Mouse (Mus musculus) intestine, embryonic 14.5 days (tissue): ENCODE results near the gene Vpreb3. TPM values are rescaled to one million over a fixed set of nuclear protein-coding genes. Genes with fewer than 3 reads are reported as not detected.

Source experiments
- ATAC-seq: fragments of 200-750 bp; cut with Nextera tagmentation; replicated peaks from 2 replicates; pipeline ENCODE4 v1.8.0; 2017; ENCODE audit warnings: low read depth, moderate number of reproducible peaks, moderate TSS enrichment, moderate library complexity; ENCODE audit not compliant: low FRiP score, low TSS enrichment
- DNase-seq: peaks from one replicate; pipeline ENCODE4 v3.0.0-alpha.2; 2018; ENCODE audit warnings: low spot score
- H3K27ac ChIP-seq: fragments of 300-500 bp; sonication (generic); 2 replicates; pipeline ENCODE4 v1.5.1; 2014; ENCODE audit warnings: low read depth, mild to moderate bottlenecking, control low read depth
- H3K27me3 ChIP-seq: fragments of 300-500 bp; sonication (generic); replicated peaks from 2 replicates; pipeline ENCODE4 v1.6.1; 2014; ENCODE audit warnings: low read length, control low read depth; ENCODE audit not compliant: control insufficient read depth, insufficient read depth
- H3K36me3 ChIP-seq: fragments of 300-500 bp; sonication (generic); 2 replicates; pipeline ENCODE4 v1.6.1; 2014; ENCODE audit warnings: low read length, control low read depth; ENCODE audit not compliant: control insufficient read depth, insufficient read depth
- H3K4me1 ChIP-seq: fragments of 300-500 bp; sonication (generic); replicated peaks from 2 replicates; pipeline ENCODE4 v1.6.1; 2014; ENCODE audit warnings: low read length, control low read depth, mixed read lengths; ENCODE audit not compliant: control insufficient read depth, insufficient read depth
- H3K4me2 ChIP-seq: fragments of 300-500 bp; sonication (generic); 2 replicates; pipeline ENCODE4 v1.6.1; 2014; ENCODE audit warnings: low read length
- H3K4me3 ChIP-seq: fragments of 300-500 bp; sonication (generic); 2 replicates; pipeline ENCODE4 v1.5.1; 2014; ENCODE audit warnings: low read depth, low read length, control low read depth, mixed read lengths
- H3K9ac ChIP-seq: fragments of 300-500 bp; sonication (generic); 2 replicates; pipeline ENCODE4 v1.6.1; 2014; ENCODE audit warnings: mild to moderate bottlenecking, low read length
- H3K9me3 ChIP-seq: fragments of 300-500 bp; sonication (generic); 2 replicates; pipeline ENCODE4 v1.6.1; 2016; ENCODE audit warnings: low read length, control low read depth; ENCODE audit not compliant: control insufficient read depth
- WGBS: fragments of 180-500 bp; shearing (Covaris S2); extraction: QIAGEN DNeasy Blood & Tissue Kit; methylation state at CpG from one replicate; pipeline ENCODE4 v1.1.7; 2014; 5-methylcytosine and 5-hydroxymethylcytosine counted together
- polyA plus RNA-seq: library from polyadenylated mRNA; unstranded; fragments of >200 nt; fragmentation: Nextera tagmentation; extraction: Ambion mirVana; gene quantifications from 2 replicates; pipeline ENCODE4 v1.2.1, GENCODE M21; 2014

The Vpreb3 gene
- polyA plus RNA-seq, 1 experiment from 2014 or later: not detected

GRCm38 (mm10) chr10:75921726-75922560 lies 20.9 kb upstream of the Vpreb3 start:
- DNase-seq: no peak
- Histone ChIP-seq H3K36me3 (peaks cover 41% of the 10 kb centered on the region), H3K27me3 (no peaks in the 10 kb centered on the region), H3K9ac (peak overlapping the region; percentile 94), H3K27ac (peak overlapping the region; percentile 95), H3K4me1 (peaks cover 28% of the 10 kb centered on the region), H3K4me2 (peak overlapping the region; percentile 78), H3K9me3 (no peaks in the 10 kb centered on the region), H3K4me3 (peak overlapping the region; percentile 97)
- ATAC-seq: peak; percentile 5; the same call in 1 of the 2 replicates
- WGBS: 5% methylated on average over 22 of the region's 22 CpGs

- no peaks in the 10 kb centered on the region for H3K27me3 ChIP-seq
- H3K36me3 ChIP-seq: peaks cover 34% of the 10 kb centered on the region
- H3K4me2 ChIP-seq: no peak overlapping the region
- 64% methylated on average over 2 of the region's 2 CpGs for WGBS
- H3K9ac ChIP-seq: no peak overlapping the region
- peaks cover 19% of the 10 kb centered on the region for H3K4me1 ChIP-seq
- H3K4me3 ChIP-seq: no peak overlapping the region
- no peak for ATAC-seq
- no peak overlapping the region for H3K27ac ChIP-seq
- no peak for DNase-seq
- no peaks in the 10 kb centered on the region for H3K9me3 ChIP-seq
Measured at GRCm38 (mm10) chr10:75924324-75924723, 18.5 kb upstream of the Vpreb3 start.

DNA sequence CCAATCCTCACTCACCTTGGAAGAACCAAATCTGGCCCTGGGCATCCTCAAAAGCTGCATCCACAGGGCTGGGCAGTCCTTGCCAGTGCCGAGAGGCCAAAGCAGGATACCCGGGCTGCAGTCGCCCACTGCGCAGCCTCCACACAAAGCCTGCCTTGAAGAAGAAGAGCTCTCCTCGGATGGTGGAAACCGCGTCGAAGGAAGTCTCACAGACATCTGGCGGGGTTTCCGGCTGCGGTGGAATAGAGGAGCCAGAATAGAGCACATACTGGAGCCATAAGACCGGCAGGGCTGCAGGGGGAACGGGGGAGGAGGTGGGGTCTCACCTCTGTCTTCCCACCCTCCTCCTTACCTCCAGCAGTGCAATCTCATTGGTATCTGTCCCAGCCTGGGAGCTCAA lies 16.5 kb upstream of the Vpreb3 start:
- no peak for ATAC-seq
- no peak overlapping the region for H3K4me2 ChIP-seq
- H3K4me1 ChIP-seq: peaks cover 13% of the 10 kb centered on the region; the same call in 1 of the 2 replicates
- DNase-seq: no peak
- H3K4me3 ChIP-seq: no peak overlapping the region
- no peak overlapping the region for H3K27ac ChIP-seq
- H3K9me3 ChIP-seq: no peaks in the 10 kb centered on the region
- H3K36me3 ChIP-seq: peaks cover 32% of the 10 kb centered on the region
- H3K9ac ChIP-seq: no peak overlapping the region
- 65% methylated on average over 13 of the region's 13 CpGs for WGBS
- no peaks in the 10 kb centered on the region for H3K27me3 ChIP-seq

DNA sequence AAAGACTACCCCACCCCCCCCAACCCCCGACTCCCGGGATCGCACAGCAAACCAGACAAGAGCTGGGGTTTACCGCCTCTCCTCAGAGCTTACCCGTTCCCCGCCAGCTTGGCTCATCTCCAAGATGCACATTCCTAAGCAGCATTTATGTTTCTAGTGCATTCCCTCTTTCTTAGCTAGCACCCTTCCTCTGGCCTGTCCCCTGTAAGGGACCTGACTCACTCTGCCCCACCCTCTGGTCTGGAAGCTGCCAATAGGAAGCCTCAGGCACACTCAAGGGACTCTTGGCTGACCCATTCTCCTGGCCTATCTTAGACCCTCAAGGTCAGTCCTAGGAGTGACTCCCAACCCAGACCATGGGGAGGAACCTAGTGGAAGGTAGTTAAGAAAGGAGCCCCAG lies 12.6 kb upstream of the Vpreb3 start:
- DNase-seq: peak; percentile 60
- peaks cover 12% of the 10 kb centered on the region for H3K4me1 ChIP-seq
- peaks cover 21% of the 10 kb centered on the region for H3K36me3 ChIP-seq
- peak overlapping the region; percentile 92 for H3K4me2 ChIP-seq
- H3K4me3 ChIP-seq: no peak overlapping the region
- H3K9ac ChIP-seq: no peak overlapping the region
- WGBS: 18% methylated on average over 6 of the region's 6 CpGs
- H3K9me3 ChIP-seq: no peaks in the 10 kb centered on the region
- H3K27ac ChIP-seq: no peak overlapping the region
- no peak for ATAC-seq
- 0 out of 2 replicates have a peak, but pooled peaks cover 2% of the 10 kb centered on the region for H3K27me3 ChIP-seq

GRCm38 (mm10) chr10:75931311-75931710 lies 11.5 kb upstream of the Vpreb3 start:
- no peak overlapping the region for H3K27ac ChIP-seq
- peak overlapping the region; percentile 65; the same call in 1 of the 2 replicates for H3K4me3 ChIP-seq
- DNase-seq (no peak), ATAC-seq (no peak)
- H3K27me3 ChIP-seq: peaks cover 7% of the 10 kb centered on the region
- H3K9me3 ChIP-seq: no peaks in the 10 kb centered on the region
- WGBS: 23% methylated on average over 7 of the region's 7 CpGs
- no peak overlapping the region for H3K9ac ChIP-seq
- peak overlapping the region; percentile 92 for H3K4me2 ChIP-seq
- H3K4me1 ChIP-seq: peaks cover 12% of the 10 kb centered on the region
- peaks cover 13% of the 10 kb centered on the region for H3K36me3 ChIP-seq

GRCm38 (mm10) chr10:75932081-75932678 lies 10.7 kb upstream of the Vpreb3 start:
- Histone ChIP-seq H3K4me2 (peak overlapping the region; percentile 92), H3K36me3 (peaks cover 10% of the 10 kb centered on the region), H3K27ac (peak overlapping the region; percentile 43; the same call in 1 of the 2 replicates), H3K4me1 (peaks cover 12% of the 10 kb centered on the region), H3K9me3 (no peaks in the 10 kb centered on the region), H3K27me3 (peaks cover 10% of the 10 kb centered on the region), H3K9ac (peak overlapping the region; percentile 77), H3K4me3 (peak overlapping the region; percentile 65)
- DNase-seq (peak; percentile 79), ATAC-seq (peak; percentile 70)
- WGBS: under 1% methylated on average over 41 of the region's 44 CpGs

DNA sequence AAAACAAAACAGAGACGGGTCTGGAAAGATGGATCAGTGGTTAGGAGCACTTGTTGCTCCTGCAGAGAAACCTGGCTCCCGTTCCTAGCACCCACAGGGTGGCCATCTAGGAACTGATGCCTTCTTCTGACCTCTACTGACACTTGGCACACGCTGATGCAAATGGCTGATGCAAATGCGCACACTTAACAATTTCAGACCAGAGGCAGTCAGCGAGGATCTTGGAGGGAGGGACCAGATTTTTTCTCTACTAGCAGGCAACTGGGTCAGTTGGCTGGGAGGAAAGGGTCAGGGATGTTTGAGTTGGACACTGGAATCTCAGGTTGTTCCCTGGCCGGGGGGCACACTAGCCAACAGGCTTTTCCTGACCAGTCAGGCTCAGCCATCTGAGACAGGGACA lies 10.0 kb upstream of the Vpreb3 start, which contains the start of gene Chchd10:
Chchd10 (plus strand) TSS at position 240 of the 400 bp plus-strand sequence.
- WGBS: 39% methylated on average over 6 of the region's 6 CpGs
- no peak for ATAC-seq
- Histone ChIP-seq H3K9me3 (no peaks in the 10 kb centered on the region), H3K4me2 (peak within 1 kb of the TSS; percentile 92), H3K9ac (peak within 1 kb of the TSS; percentile 77), H3K27me3 (peaks cover 10% of the 10 kb centered on the region), H3K4me3 (peak within 1 kb of the TSS; percentile 65), H3K27ac (peak within 1 kb of the TSS; percentile 43; the same call in 1 of the 2 replicates), H3K36me3 (peaks cover 5% of the 10 kb centered on the region), H3K4me1 (peaks cover 12% of the 10 kb centered on the region)
- DNase-seq: no peak

GRCm38 (mm10) chr10:75934991-75935390 lies 7.9 kb upstream of the Vpreb3 start:
- H3K4me1 ChIP-seq: peaks cover 12% of the 10 kb centered on the region
- H3K9me3 ChIP-seq: no peaks in the 10 kb centered on the region
- peak overlapping the region; percentile 80 for H3K4me2 ChIP-seq
- H3K36me3 ChIP-seq: no peaks in the 10 kb centered on the region
- no peak for ATAC-seq
- no peak overlapping the region; the same call in 1 of the 2 replicates for H3K9ac ChIP-seq
- no peak for DNase-seq
- WGBS: 61% methylated on average over 1 of the region's 1 CpGs
- peaks cover 10% of the 10 kb centered on the region for H3K27me3 ChIP-seq
- H3K4me3 ChIP-seq: no peak overlapping the region
- H3K27ac ChIP-seq: no peak overlapping the region
